Mouse (Mus musculus) CH12.LX (cell line): Measurements from ENCODE around the gene Uqcrq. TPM values are rescaled to one million over a fixed set of nuclear protein-coding genes. Genes with fewer than 3 reads are reported as not detected.

ENCODE experiments used
- DNase-seq: peaks from one replicate; pipeline ENCODE4 v3.0.0-alpha.2; 2013; ENCODE audit errors: extremely low read depth
- H3K27ac ChIP-seq: 2 replicates; pipeline ENCODE4 v1.5.1; 2012; ENCODE audit warnings: low read depth, mild to moderate bottlenecking, control low read depth, moderate library complexity; ENCODE audit not compliant: insufficient read depth
- H3K27me3 ChIP-seq: replicated peaks from 2 replicates; pipeline ENCODE3; 2012; ENCODE audit warnings: inconsistent platforms
- H3K36me3 ChIP-seq, 2 experiments: replicated peaks in 1 of 2; 2 replicates each; pipeline versions ENCODE3 to v1.6.1; 2012; ENCODE audit warnings: inconsistent platforms in 1 of 2, low read length in 1 of 2, mild to moderate bottlenecking in 1 of 2, mixed read lengths in 1 of 2, moderate library complexity in 1 of 2; ENCODE audit not compliant: control insufficient read depth in 1 of 2, insufficient read depth in 1 of 2
- H3K4me1 ChIP-seq, 2 experiments: 2 replicates each; pipeline ENCODE4 v1.6.1; 2012; ENCODE audit warnings: inconsistent platforms in 1 of 2, moderate library complexity in 1 of 2; ENCODE audit not compliant: insufficient read depth in 2 of 2, control insufficient read depth in 1 of 2
- H3K4me2 ChIP-seq: 2 replicates; pipeline ENCODE4 v1.6.1; 2012; ENCODE audit warnings: low read depth, mild to moderate bottlenecking, control low read depth; ENCODE audit not compliant: poor library complexity, insufficient read depth, severe bottlenecking
- H3K4me3 ChIP-seq, 3 experiments: fragments of 150-350 bp in 1 of 3; sonication (generic) in 1 of 3; replicated peaks in 1 of 3; 2 replicates each; pipeline versions ENCODE3 to v1.5.1; 2011 to 2012; ENCODE audit warnings: low read depth in 2 of 3, low read length in 2 of 3, mild to moderate bottlenecking in 2 of 3, moderate library complexity in 2 of 3, control low read depth in 1 of 3, improper control_type of control experiment in 1 of 3, inconsistent platforms in 1 of 3, mixed read lengths in 1 of 3; ENCODE audit not compliant: poor library complexity in 1 of 3
- H3K79me2 ChIP-seq: replicated peaks from 2 replicates; pipeline ENCODE4 v1.6.1; 2012; ENCODE audit warnings: mild to moderate bottlenecking, moderate library complexity; ENCODE audit not compliant: control insufficient read depth, poor library complexity, insufficient read depth, severe bottlenecking; ENCODE audit errors: extremely low read depth
- H3K9ac ChIP-seq: 2 replicates; pipeline ENCODE4 v1.6.1; 2012; ENCODE audit warnings: low read depth, mild to moderate bottlenecking, control low read depth, moderate library complexity; ENCODE audit not compliant: insufficient read depth
- H3K9me3 ChIP-seq: replicated peaks from 2 replicates; pipeline ENCODE3; 2012; ENCODE audit warnings: low read length, inconsistent platforms, mixed read lengths
- BHLHE40 ChIP-seq: IDR thresholded peaks from 2 replicates; pipeline ENCODE4 v1.6.1; 2011; ENCODE audit warnings: mild to moderate bottlenecking, low read depth, low read length, improper control_type of control experiment
- CHD1 ChIP-seq: IDR thresholded peaks from 2 replicates; pipeline ENCODE4 v1.6.1; 2012; ENCODE audit warnings: low read depth, low read length, improper control_type of control experiment, inconsistent platforms
- CHD2 ChIP-seq: IDR thresholded peaks from 2 replicates; pipeline ENCODE4 v1.6.1; 2011; ENCODE audit warnings: low read length, improper control_type of control experiment
- E2F4 ChIP-seq: IDR thresholded peaks from 2 replicates; pipeline ENCODE4 v1.6.1; 2011; ENCODE audit warnings: low read depth, low read length, improper control_type of control experiment; ENCODE audit not compliant: insufficient replicate concordance
- ELF1 ChIP-seq: IDR thresholded peaks from 2 replicates; pipeline ENCODE4 v1.6.1; 2014; ENCODE audit warnings: low read depth, mild to moderate bottlenecking, inconsistent platforms, low read length, improper control_type of control experiment
- EP300 ChIP-seq: IDR thresholded peaks from 2 replicates; pipeline ENCODE4 v1.6.1; 2011; ENCODE audit warnings: low read length, improper control_type of control experiment
- GABPA ChIP-seq: IDR thresholded peaks from 2 replicates; pipeline ENCODE4 v1.6.1; 2012; ENCODE audit warnings: low read depth, low read length, improper control_type of control experiment, inconsistent platforms; ENCODE audit not compliant: insufficient replicate concordance
- JUN ChIP-seq: IDR thresholded peaks from 2 replicates; pipeline ENCODE4 v1.6.1; 2011; ENCODE audit warnings: low read depth, mild to moderate bottlenecking, low read length, improper control_type of control experiment, moderate library complexity; ENCODE audit not compliant: insufficient read depth
- MAX ChIP-seq: IDR thresholded peaks from 2 replicates; pipeline ENCODE4 v1.6.1; 2011; ENCODE audit warnings: low read length, improper control_type of control experiment
- NRF1 ChIP-seq: IDR thresholded peaks from 2 replicates; pipeline ENCODE4 v1.6.1; 2014; ENCODE audit warnings: low read depth, mild to moderate bottlenecking, inconsistent platforms, low read length, improper control_type of control experiment, moderate library complexity
- POLR2A ChIP-seq: IDR thresholded peaks from 2 replicates; pipeline ENCODE4 v1.6.1; 2011; ENCODE audit warnings: low read depth, mild to moderate bottlenecking, improper control_type of control experiment, low read length
- POLR2AphosphoS2 ChIP-seq: IDR thresholded peaks from 2 replicates; pipeline ENCODE4 v1.6.1; 2011; ENCODE audit warnings: low read depth, low read length, improper control_type of control experiment
- SIN3A ChIP-seq: IDR thresholded peaks from 2 replicates; pipeline ENCODE4 v1.6.1; 2012; ENCODE audit warnings: low read length, improper control_type of control experiment, inconsistent platforms
- SMC3 ChIP-seq: IDR thresholded peaks from 2 replicates; pipeline ENCODE4 v1.6.1; 2011; ENCODE audit warnings: low read depth, low read length, improper control_type of control experiment
- TCF12 ChIP-seq: IDR thresholded peaks from 2 replicates; pipeline ENCODE4 v1.6.1; 2014; ENCODE audit warnings: low read depth, mild to moderate bottlenecking, inconsistent platforms, low read length, improper control_type of control experiment
- ZKSCAN1 ChIP-seq: IDR thresholded peaks from 2 replicates; pipeline ENCODE4 v1.6.1; 2012; ENCODE audit warnings: low read depth, inconsistent platforms, low read length, improper control_type of control experiment, borderline replicate concordance
- ZMIZ1 ChIP-seq: IDR thresholded peaks from 2 replicates; pipeline ENCODE4 v1.6.1; 2012; ENCODE audit warnings: low read depth, mild to moderate bottlenecking, inconsistent platforms, low read length, improper control_type of control experiment
- ZNF384 ChIP-seq: IDR thresholded peaks from 2 replicates; pipeline ENCODE4 v1.6.1; 2012; ENCODE audit warnings: low read depth, low read length, improper control_type of control experiment, inconsistent platforms
- dilution Hi-C: fragments of 300-500 bp; cut with MboI; formaldehyde crosslinking; loops from 2 replicates; pipeline ENCODE4 v1.14.3; 2020; ENCODE audit warnings: low sequenced_read_pairs; ENCODE audit not compliant: extremely low pct_unique_long_range_greater_than_20kb, extremely low pct_ligation_motif_present
- in situ Hi-C: fragments of 300-500 bp; cut with MboI; formaldehyde crosslinking; loops from 3 replicates; pipeline ENCODE4 v1.14.3; 2019; ENCODE audit warnings: low sequenced_read_pairs, low pct_ligation_motif_present, low pct_unique_long_range_greater_than_20kb, mixed read lengths
- polyA plus RNA-seq: library from polyadenylated mRNA; unstranded; fragments of >175 nt; gene quantifications from 2 replicates; pipeline ENCODE4 v1.2.1, GENCODE M21; 2012; ENCODE audit warnings: low read depth; ENCODE audit not compliant: insufficient read length
- total RNA-seq, 2 experiments: library from RNA; depleted of rRNA; stranded (reverse); fragments of 300-350 nt in 1 of 2; fragments of >200 nt in 1 of 2; gene quantifications; 2 replicates each; pipeline ENCODE4 v1.2.3; 2012 to 2014

Uqcrq gene
- total and polyA plus RNA-seq, 3 experiments: 120 to 765 (median 168) TPM

DNA sequence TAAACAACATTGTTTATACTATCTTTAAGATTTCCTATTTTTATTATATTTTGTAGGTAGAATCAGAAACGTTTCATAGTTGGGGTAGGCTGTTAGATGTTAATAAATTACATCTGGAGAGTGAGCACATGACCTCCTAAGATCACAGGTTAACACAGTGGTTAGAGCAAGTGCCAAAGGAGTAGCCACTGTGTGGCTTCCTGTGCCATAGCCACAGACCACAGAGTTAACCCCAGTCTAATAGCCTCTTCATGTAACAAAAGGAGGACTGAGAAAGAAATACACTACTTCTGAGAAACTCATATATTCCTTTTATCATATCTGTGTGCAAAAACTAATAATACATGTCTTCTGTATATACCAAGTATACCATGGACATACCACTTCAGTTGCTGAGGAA is 36.8 kb downstream of the Uqcrq start:
- dilution Hi-C loops (no loop called here), in situ Hi-C loops (no loop called here)
- TF ChIP-seq POLR2AphosphoS2 (no peak), ZNF384 (no peak), MAX (no peak), BHLHE40 (no peak), SIN3A (no peak), GABPA (no peak), SMC3 (no peak)
- Histone ChIP-seq H3K79me2 (peaks cover under 1% of the 10 kb centered on the region; the same call in 1 of the 2 replicates), H3K9me3 (no peaks in the 10 kb centered on the region), H3K4me3 (no peak overlapping the region), H3K4me2 (no peak overlapping the region), H3K9ac (no peak overlapping the region), H3K4me1 (no peaks in the 10 kb centered on the region), H3K27me3 (no peaks in the 10 kb centered on the region), H3K36me3 (peaks cover 23 to 65% of the 10 kb centered on the region in 2 experiments), H3K27ac (no peak overlapping the region)
- no peak for DNase-seq

DNA sequence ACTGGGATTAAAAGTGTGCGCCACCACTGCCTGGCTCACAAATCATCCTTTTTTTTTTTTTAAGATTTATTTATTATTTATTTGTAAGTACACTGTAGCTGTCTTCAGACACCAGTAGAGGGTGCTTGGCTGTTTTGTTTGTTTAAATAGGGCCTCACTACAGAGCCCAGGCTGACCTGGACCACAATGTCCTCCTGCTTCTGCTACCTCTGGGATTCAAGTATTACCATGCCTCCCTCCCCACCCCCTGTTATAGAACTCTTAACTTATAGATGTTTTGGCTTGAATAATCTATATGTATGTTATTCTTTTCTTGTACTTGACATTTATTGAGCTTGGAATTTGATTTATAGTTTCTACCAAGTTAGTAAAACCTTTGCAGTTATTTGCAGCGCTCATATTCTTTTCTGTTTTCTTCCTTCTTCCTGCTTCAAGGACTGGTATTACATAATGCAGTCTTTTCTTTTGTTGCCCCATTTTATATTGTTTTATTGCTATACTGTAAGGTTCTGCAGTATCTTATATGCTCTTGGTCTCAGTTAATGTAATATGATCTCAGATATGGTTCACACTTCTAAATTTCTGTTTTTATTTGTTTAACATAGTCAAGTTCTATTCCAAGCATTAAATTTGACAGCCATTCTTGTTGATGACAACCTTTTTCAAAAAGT is 46.7 kb downstream of the Uqcrq start:
- DNase-seq: no peak
- H3K36me3 ChIP-seq: peaks cover 22 to 75% of the 10 kb centered on the region in 2 experiments
- no peaks in the 10 kb centered on the region for H3K4me1 ChIP-seq
- peaks cover 4% of the 10 kb centered on the region; the same call in 1 of the 2 replicates for H3K79me2 ChIP-seq
- no peaks in the 10 kb centered on the region for H3K27me3 ChIP-seq
- H3K4me3 ChIP-seq: no peak overlapping the region
- H3K27ac ChIP-seq: no peak overlapping the region
- no peak overlapping the region for H3K4me2 ChIP-seq
- TF ChIP-seq ELF1 (no peak), CHD1 (no peak), E2F4 (no peak), NRF1 (no peak), JUN (no peak), TCF12 (no peak), CHD2 (no peak), EP300 (no peak), ZMIZ1 (no peak), BHLHE40 (no peak), SMC3 (no peak), ZKSCAN1 (no peak), POLR2A (no peak)
- no peak overlapping the region for H3K9ac ChIP-seq
- H3K9me3 ChIP-seq: no peaks in the 10 kb centered on the region
- dilution Hi-C loops (no loop called here), in situ Hi-C loops (no loop called here)
